Mouse (Mus musculus): Measurements from ENCODE around the gene Mettl1. TPM values are rescaled to one million over a fixed set of nuclear protein-coding genes. Genes with fewer than 3 reads are reported as not detected.
"Not testable (repeated sequence)": the region's sequence is repeated elsewhere in the genome, so short reads cannot be mapped to it uniquely, and the experiment has no call there.

Mettl1 gene
- total RNA-seq, 2 experiments from 2014 or later: 12.0 to 12.6 TPM

GRCm38 (mm10) chr10:127068360-127069038 is 27.3 kb downstream of the Mettl1 start:
- no peak for DNase-seq

- DNase-seq: no peak
Observed at GRCm38 (mm10) chr10:127069281-127070189, 28.3 kb downstream of the Mettl1 start.

GRCm38 (mm10) chr10:127070190-127071121 is 29.2 kb downstream of the Mettl1 start, which contains the start of gene Tspan31:
TSS of gene Tspan31 (minus strand) at chr10:127070264.
- peak; percentile 91 for DNase-seq

GRCm38 (mm10) chr10:127071203-127071602 is 30.0 kb downstream of the Mettl1 start:
- DNase-seq: no peak

GRCm38 (mm10) chr10:127072270-127072669 is 31.1 kb downstream of the Mettl1 start:
- not testable (repeated sequence) for DNase-seq

- not testable (repeated sequence) for DNase-seq
Observed at GRCm38 (mm10) chr10:127072969-127073368, 31.8 kb downstream of the Mettl1 start.

GRCm38 (mm10) chr10:127073981-127074380 is 32.8 kb downstream of the Mettl1 start:
- DNase-seq: no peak

- no peak for DNase-seq
Observed at GRCm38 (mm10) chr10:127075080-127075479, 33.9 kb downstream of the Mettl1 start, which contains the start of gene Agap2. TSS of gene Agap2 (plus strand) at chr10:127075284.

GRCm38 (mm10) chr10:127075651-127076050 is 34.4 kb downstream of the Mettl1 start:
- no peak for DNase-seq

GRCm38 (mm10) chr10:127076082-127076481 is 34.9 kb downstream of the Mettl1 start:
- no peak for DNase-seq

- DNase-seq: no peak
Observed at GRCm38 (mm10) chr10:127077515-127077914, 36.3 kb downstream of the Mettl1 start.

GRCm38 (mm10) chr10:127078001-127078676 is 36.9 kb downstream of the Mettl1 start:
- DNase-seq: no peak

GRCm38 (mm10) chr10:127078677-127079575 is 37.7 kb downstream of the Mettl1 start:
- no peak for DNase-seq

- no peak for DNase-seq
Observed at GRCm38 (mm10) chr10:127079665-127080391, 38.6 kb downstream of the Mettl1 start.

- DNase-seq: peak in 1 of 2 experiments; percentile 71
Observed at GRCm38 (mm10) chr10:127080901-127081780, 39.9 kb downstream of the Mettl1 start.

- DNase-seq: no peak
Observed at GRCm38 (mm10) chr10:127081996-127082620, 40.9 kb downstream of the Mettl1 start.

- DNase-seq: no peak
Observed at GRCm38 (mm10) chr10:127083292-127083914, 42.2 kb downstream of the Mettl1 start.

GRCm38 (mm10) chr10:127083915-127084306 is 42.7 kb downstream of the Mettl1 start:
- DNase-seq: no peak

Data from layer of hippocampus, postnatal 36 days (tissue).